Mouse (Mus musculus) frontal cortex, adult (tissue): ENCODE results near the gene Pomt2.
"Not testable (repeated sequence)": the region's sequence is repeated elsewhere in the genome, so short reads cannot be mapped to it uniquely, and the experiment has no call there.

Experiments
- ATAC-seq: cut with Nextera tagmentation; 2 replicates; pipeline ENCODE4 v1.9.2; 2017; ENCODE audit warnings: mild to moderate bottlenecking, moderate library complexity, mixed read lengths; ENCODE audit not compliant: low TSS enrichment

The Pomt2 gene

GRCm38 (mm10) chr12:87147395-87148089 lies at the start of gene Pomt2:
TSS of gene Pomt2 (minus strand) at chr12:87147968.
- peak; percentile 96 for ATAC-seq

- ATAC-seq: no peak
Measured at GRCm38 (mm10) chr12:87196310-87196709, 48.5 kb upstream of the Pomt2 start.

- ATAC-seq: no peak
Measured at GRCm38 (mm10) chr12:87195069-87195468, 47.3 kb upstream of the Pomt2 start.

- no peak for ATAC-seq
Measured at GRCm38 (mm10) chr12:87193008-87193407, 45.2 kb upstream of the Pomt2 start.

GRCm38 (mm10) chr12:87177631-87178030 lies 29.9 kb upstream of the Pomt2 start:
- no peak for ATAC-seq

- ATAC-seq: peak; percentile 66
Measured at GRCm38 (mm10) chr12:87175194-87175946, 27.6 kb upstream of the Pomt2 start.

- no peak for ATAC-seq
Measured at GRCm38 (mm10) chr12:87160815-87161214, 13.0 kb upstream of the Pomt2 start.

GRCm38 (mm10) chr12:87160310-87160709 lies 12.5 kb upstream of the Pomt2 start:
- ATAC-seq: no peak

GRCm38 (mm10) chr12:87158099-87158498 lies 10.3 kb upstream of the Pomt2 start:
- no peak for ATAC-seq

- no peak for ATAC-seq
Measured at GRCm38 (mm10) chr12:87157361-87157760, 9.6 kb upstream of the Pomt2 start.

GRCm38 (mm10) chr12:87154448-87154847 lies 6.7 kb upstream of the Pomt2 start:
- ATAC-seq: not testable (repeated sequence)

- no peak for ATAC-seq
Measured at GRCm38 (mm10) chr12:87149471-87149870, 1.7 kb upstream of the Pomt2 start.

- ATAC-seq: no peak
Measured at GRCm38 (mm10) chr12:87148136-87148535, 368 bp upstream of the Pomt2 start.

GRCm38 (mm10) chr12:87146966-87147365 lies 802 bp downstream of the Pomt2 start, which contains the start of gene Gstz1:
TSS of gene Gstz1 (plus strand) at chr12:87147165.
- peak; percentile 88 for ATAC-seq

GRCm38 (mm10) chr12:87142156-87142555 lies 5.6 kb downstream of the Pomt2 start:
- no peak for ATAC-seq

GRCm38 (mm10) chr12:87138768-87139167 lies 9.0 kb downstream of the Pomt2 start:
- no peak for ATAC-seq

- ATAC-seq: no peak
Measured at GRCm38 (mm10) chr12:87138342-87138701, 9.4 kb downstream of the Pomt2 start.

GRCm38 (mm10) chr12:87137439-87138341 lies 10.1 kb downstream of the Pomt2 start:
- ATAC-seq: no peak

- ATAC-seq: no peak
Measured at GRCm38 (mm10) chr12:87132784-87133183, 15.0 kb downstream of the Pomt2 start.

- no peak for ATAC-seq
Measured at GRCm38 (mm10) chr12:87132210-87132609, 15.6 kb downstream of the Pomt2 start.

GRCm38 (mm10) chr12:87131619-87132018 lies 16.1 kb downstream of the Pomt2 start:
- no peak for ATAC-seq

- no peak for ATAC-seq
Measured at GRCm38 (mm10) chr12:87131181-87131580, 16.6 kb downstream of the Pomt2 start.
